Mouse (Mus musculus) MEL (cell line): ENCODE data around the gene Leng1.

Source experiments
- CHD1 ChIP-seq: IDR thresholded peaks from 2 replicates; pipeline ENCODE4 v1.6.1; 2012; ENCODE audit warnings: low read depth, mild to moderate bottlenecking, inconsistent platforms, low read length, improper control_type of control experiment
- CTCF ChIP-seq, 3 experiments: IDR thresholded peaks in 2 of 3; conservative IDR thresholded peaks in 1 of 3; 2 replicates each; pipeline ENCODE4 v1.5.1; 2011 to 2012; ENCODE audit warnings: low read length in 3 of 3, low read depth in 2 of 3, mild to moderate bottlenecking in 2 of 3, improper control_type of control experiment in 1 of 3, inconsistent platforms in 1 of 3, mixed read lengths in 1 of 3, moderate library complexity in 1 of 3; ENCODE audit not compliant: control insufficient read depth in 1 of 3, insufficient read depth in 1 of 3, poor library complexity in 1 of 3, severe bottlenecking in 1 of 3
- POLR2A ChIP-seq, 2 experiments: IDR thresholded peaks; 2 replicates each; pipeline ENCODE4 v1.6.1; 2011 to 2012; ENCODE audit warnings: low read length in 2 of 2, mild to moderate bottlenecking in 2 of 2, control low read depth in 1 of 2, improper control_type of control experiment in 1 of 2, low read depth in 1 of 2, moderate library complexity in 1 of 2; ENCODE audit not compliant: control insufficient read depth in 1 of 2, insufficient read depth in 1 of 2, poor library complexity in 1 of 2
- POLR2AphosphoS2 ChIP-seq: IDR thresholded peaks from 2 replicates; pipeline ENCODE4 v1.6.1; 2011; ENCODE audit warnings: low read length, improper control_type of control experiment
- ZMIZ1 ChIP-seq: IDR thresholded peaks from 2 replicates; pipeline ENCODE4 v1.6.1; 2012; ENCODE audit warnings: low read depth, mild to moderate bottlenecking, inconsistent platforms, low read length, improper control_type of control experiment, moderate library complexity

- TF ChIP-seq POLR2AphosphoS2 (no peak; the same call in 1 of the 2 replicates), ZMIZ1 (no peak; the same call in 1 of the 2 replicates), POLR2A (IDR thresholded peaks at IDR 0.05; ENCODE audit: control insufficient read depth in 1 of 2, insufficient read depth in 1 of 2, low read depth in 1 of 2, low read length in 2 of 2, poor library complexity in 1 of 2) (peak; percentile 63 to 70; a peak in 3 of 4 replicates), CHD1 (peak; percentile 40; the same call in 1 of the 2 replicates), CTCF (IDR thresholded peaks at IDR 0.05 in 2 of 3, conservative IDR thresholded peaks at IDR 0.05 in 1 of 3; ENCODE audit: control insufficient read depth in 1 of 3, insufficient read depth in 1 of 3, low read depth in 2 of 3, low read length in 3 of 3, poor library complexity in 1 of 3, severe bottlenecking in 1 of 3) (no peak)
These were observed 20.1 kb downstream of the Leng1 start for GRCm38 (mm10) chr7:3645488-3646025.
